Mouse (Mus musculus): ENCODE measurements around the gene Olfr1025-ps1. TPM values are rescaled to one million over a fixed set of nuclear protein-coding genes. Genes with fewer than 3 reads are reported as not detected.

The Olfr1025-ps1 gene
- polyA plus RNA-seq (2016; fragmentation: Nextera tagmentation; extraction: Ambion mirVana), result not detected in 2 replicates

- no peak for ATAC-seq (ENCODE audit: insufficient number of reproducible peaks, insufficient read depth, low FRiP score, low TSS enrichment, low read depth)
- Histone ChIP-seq H3K4me3 (replicated peaks) (no peak within 1 kb of the TSS), H3K9me3 (no peaks in the 10 kb centered on the region), H3K27me3 (no peaks in the 10 kb centered on the region), H3K4me2 (no peak within 1 kb of the TSS), H3K36me3 (no peaks in the 10 kb centered on the region), H3K9ac (replicated peaks) (no peak within 1 kb of the TSS), H3K4me1 (replicated peaks) (no peaks in the 10 kb centered on the region), H3K27ac (no peak within 1 kb of the TSS)
- WGBS, result 58% methylated on average over 1 of the region's 1 CpGs
These were observed at the start of gene Olfr1025-ps1 for GRCm38 (mm10) chr2:85914893-85915292. Gene Olfr1025-ps1 (plus strand): TSS chr2:85915193.

GRCm38 (mm10) chr2:85868294-85868693 lies 46.7 kb upstream of the Olfr1025-ps1 start, which contains the start of gene Olfr1022:
Gene Olfr1022 (plus strand): TSS chr2:85868594.
- Histone ChIP-seq H3K4me2 (no peak within 1 kb of the TSS), H3K4me1 (replicated peaks) (no peaks in the 10 kb centered on the region), H3K36me3 (no peaks in the 10 kb centered on the region), H3K4me3 (replicated peaks) (no peak within 1 kb of the TSS), H3K9ac (replicated peaks) (no peak within 1 kb of the TSS), H3K9me3 (no peaks in the 10 kb centered on the region), H3K27ac (no peak within 1 kb of the TSS), H3K27me3 (no peaks in the 10 kb centered on the region)
- 61% methylated on average over 2 of the region's 2 CpGs for whole genome bisulfite sequencing
- no peak for ATAC-seq (ENCODE audit: insufficient number of reproducible peaks, insufficient read depth, low FRiP score, low TSS enrichment, low read depth)

DNA sequence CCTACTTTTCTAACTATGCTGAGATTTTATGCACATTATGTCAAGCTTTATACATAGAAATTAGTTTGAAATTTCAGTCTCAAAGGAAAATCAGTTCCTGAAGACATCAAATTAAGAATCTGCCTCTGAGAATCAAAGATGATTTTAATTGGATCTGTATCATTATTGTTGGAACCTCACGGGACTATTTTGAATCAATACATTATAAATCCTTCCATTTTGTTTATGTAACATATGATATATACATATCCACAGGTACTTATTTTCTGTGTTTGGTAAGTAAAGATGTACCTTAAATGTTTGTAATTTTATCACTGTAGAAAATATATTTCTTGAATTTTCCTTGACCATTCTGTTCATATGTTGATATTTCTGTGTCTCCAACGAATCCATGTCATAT lies 29.7 kb upstream of the Olfr1025-ps1 start, which contains the start of gene Olfr1023:
Gene Olfr1023 (plus strand): TSS at position 301 of the 400 bp plus-strand sequence.
- Histone ChIP-seq H3K9me3 (no peaks in the 10 kb centered on the region), H3K4me3 (replicated peaks) (no peak within 1 kb of the TSS), H3K36me3 (no peaks in the 10 kb centered on the region), H3K4me1 (replicated peaks) (no peaks in the 10 kb centered on the region), H3K27ac (no peak within 1 kb of the TSS), H3K4me2 (no peak within 1 kb of the TSS), H3K27me3 (no peaks in the 10 kb centered on the region), H3K9ac (replicated peaks) (no peak within 1 kb of the TSS)
- 69% methylated on average over 2 of the region's 2 CpGs for WGBS
- ATAC-seq (ENCODE audit: insufficient number of reproducible peaks, insufficient read depth, low FRiP score, low TSS enrichment, low read depth), result no peak

GRCm38 (mm10) chr2:85904952-85905351 lies 10.0 kb upstream of the Olfr1025-ps1 start, which contains the start of gene Olfr1024:
Gene Olfr1024 (minus strand): TSS chr2:85905052.
- WGBS, result 85% methylated on average over 3 of the region's 3 CpGs
- no peak within 1 kb of the TSS for H3K4me3 ChIP-seq (replicated peaks)
- ATAC-seq (ENCODE audit: insufficient number of reproducible peaks, insufficient read depth, low FRiP score, low TSS enrichment, low read depth), result no peak
- no peak within 1 kb of the TSS for H3K9ac ChIP-seq (replicated peaks)
- H3K27ac ChIP-seq, result no peak within 1 kb of the TSS
- no peaks in the 10 kb centered on the region for H3K36me3 ChIP-seq
- no peaks in the 10 kb centered on the region for H3K9me3 ChIP-seq
- H3K4me2 ChIP-seq, result no peak within 1 kb of the TSS
- H3K27me3 ChIP-seq, result no peaks in the 10 kb centered on the region
- no peaks in the 10 kb centered on the region for H3K4me1 ChIP-seq (replicated peaks)

GRCm38 (mm10) chr2:85913197-85913596 lies 1.8 kb upstream of the Olfr1025-ps1 start:
- no peaks in the 10 kb centered on the region for H3K27me3 ChIP-seq
- no peaks in the 10 kb centered on the region for H3K4me1 ChIP-seq (replicated peaks)
- H3K27ac ChIP-seq, result no peak overlapping the region
- H3K9me3 ChIP-seq, result no peaks in the 10 kb centered on the region
- H3K36me3 ChIP-seq, result no peaks in the 10 kb centered on the region
- no peak overlapping the region for H3K4me3 ChIP-seq (replicated peaks)
- no peak for ATAC-seq (ENCODE audit: insufficient number of reproducible peaks, insufficient read depth, low FRiP score, low TSS enrichment, low read depth)
- no peak overlapping the region for H3K9ac ChIP-seq (replicated peaks)
- no peak overlapping the region for H3K4me2 ChIP-seq

- no peak for ATAC-seq (ENCODE audit: insufficient number of reproducible peaks, insufficient read depth, low FRiP score, low TSS enrichment, low read depth)
- Histone ChIP-seq H3K9me3 (no peaks in the 10 kb centered on the region), H3K4me2 (no peak within 1 kb of the TSS), H3K27me3 (no peaks in the 10 kb centered on the region), H3K27ac (no peak within 1 kb of the TSS), H3K9ac (replicated peaks) (no peak within 1 kb of the TSS), H3K4me1 (replicated peaks) (no peaks in the 10 kb centered on the region), H3K36me3 (no peaks in the 10 kb centered on the region), H3K4me3 (replicated peaks) (no peak within 1 kb of the TSS)
- WGBS, result 89% methylated on average over 3 of the region's 3 CpGs
These were observed 6.3 kb downstream of the Olfr1025-ps1 start, which contains the start of gene Olfr1026 for GRCm38 (mm10) chr2:85921258-85921657. Gene Olfr1026 (plus strand): TSS chr2:85921558.

- Histone ChIP-seq H3K9me3 (no peaks in the 10 kb centered on the region), H3K4me2 (no peak within 1 kb of the TSS), H3K4me3 (replicated peaks) (no peak within 1 kb of the TSS), H3K36me3 (no peaks in the 10 kb centered on the region), H3K27me3 (no peaks in the 10 kb centered on the region), H3K9ac (replicated peaks) (no peak within 1 kb of the TSS), H3K27ac (no peak within 1 kb of the TSS), H3K4me1 (replicated peaks) (no peaks in the 10 kb centered on the region)
- ATAC-seq (ENCODE audit: insufficient number of reproducible peaks, insufficient read depth, low FRiP score, low TSS enrichment, low read depth), result no peak
- 76% methylated on average over 1 of the region's 1 CpGs for WGBS
These were observed 35.1 kb downstream of the Olfr1025-ps1 start, which contains the start of gene Olfr1028 for GRCm38 (mm10) chr2:85950137-85950536. Gene Olfr1028 (plus strand): TSS chr2:85950437.

Other genes starting within 250 kb of the Olfr1025-ps1 start
- gene Olfr1006, start 236.4 kb upstream of the Olfr1025-ps1 start, polyA plus RNA-seq (2016; fragmentation: Nextera tagmentation; extraction: Ambion mirVana), result not detected in 2 replicates
- not detected in 2 replicates for gene Olfr1008, start 225.8 kb upstream of the Olfr1025-ps1 start, polyA plus RNA-seq (2016; fragmentation: Nextera tagmentation; extraction: Ambion mirVana)
- gene Olfr1009, start 199.8 kb upstream of the Olfr1025-ps1 start, polyA plus RNA-seq (2016; fragmentation: Nextera tagmentation; extraction: Ambion mirVana), result not detected in 2 replicates
- gene Olfr1012, start 152.4 kb upstream of the Olfr1025-ps1 start, polyA plus RNA-seq (2016; fragmentation: Nextera tagmentation; extraction: Ambion mirVana), result not detected in 2 replicates
- gene Olfr1013, start 148.1 kb upstream of the Olfr1025-ps1 start, polyA plus RNA-seq (2016; fragmentation: Nextera tagmentation; extraction: Ambion mirVana), result not detected in 2 replicates
- not detected in 2 replicates for gene Olfr1014, start 142.5 kb upstream of the Olfr1025-ps1 start, polyA plus RNA-seq (2016; fragmentation: Nextera tagmentation; extraction: Ambion mirVana)
- gene Olfr1015, start 133.2 kb upstream of the Olfr1025-ps1 start, polyA plus RNA-seq (2016; fragmentation: Nextera tagmentation; extraction: Ambion mirVana), result not detected in 2 replicates
- not detected in 2 replicates for gene Olfr1016, start 112.6 kb upstream of the Olfr1025-ps1 start, polyA plus RNA-seq (2016; fragmentation: Nextera tagmentation; extraction: Ambion mirVana)
- gene Olfr1018, start 96.7 kb upstream of the Olfr1025-ps1 start, polyA plus RNA-seq (2016; fragmentation: Nextera tagmentation; extraction: Ambion mirVana), result not detected in 2 replicates
- gene Olfr1019, start 69.7 kb upstream of the Olfr1025-ps1 start, polyA plus RNA-seq (2016; fragmentation: Nextera tagmentation; extraction: Ambion mirVana), result not detected in 2 replicates
- gene Olfr1020, start 68.2 kb upstream of the Olfr1025-ps1 start, polyA plus RNA-seq (2016; fragmentation: Nextera tagmentation; extraction: Ambion mirVana), result not detected in 2 replicates
- not detected in 2 replicates for gene Olfr1022, start 46.6 kb upstream of the Olfr1025-ps1 start, polyA plus RNA-seq (2016; fragmentation: Nextera tagmentation; extraction: Ambion mirVana)
- not detected in 2 replicates for gene Olfr1023, start 29.6 kb upstream of the Olfr1025-ps1 start, polyA plus RNA-seq (2016; fragmentation: Nextera tagmentation; extraction: Ambion mirVana)
- gene Olfr1024, start 10.1 kb upstream of the Olfr1025-ps1 start, polyA plus RNA-seq (2016; fragmentation: Nextera tagmentation; extraction: Ambion mirVana), result not detected in 2 replicates
- gene Olfr1026, start 6.4 kb downstream of the Olfr1025-ps1 start, polyA plus RNA-seq (2016; fragmentation: Nextera tagmentation; extraction: Ambion mirVana), result not detected in 2 replicates
- not detected in 2 replicates for gene Olfr1028, start 35.2 kb downstream of the Olfr1025-ps1 start, polyA plus RNA-seq (2016; fragmentation: Nextera tagmentation; extraction: Ambion mirVana)
- gene Olfr1029, start 58.7 kb downstream of the Olfr1025-ps1 start, polyA plus RNA-seq (2016; fragmentation: Nextera tagmentation; extraction: Ambion mirVana), result not detected in 2 replicates
- gene Olfr1030, start 64.1 kb downstream of the Olfr1025-ps1 start, polyA plus RNA-seq (2016; fragmentation: Nextera tagmentation; extraction: Ambion mirVana), result not detected in 2 replicates
- gene Olfr1031, start 75.1 kb downstream of the Olfr1025-ps1 start, polyA plus RNA-seq (2016; fragmentation: Nextera tagmentation; extraction: Ambion mirVana), result not detected in 2 replicates
- not detected in 2 replicates for gene Olfr1032, start 90.3 kb downstream of the Olfr1025-ps1 start, polyA plus RNA-seq (2016; fragmentation: Nextera tagmentation; extraction: Ambion mirVana)
- gene Olfr1033, start 105.4 kb downstream of the Olfr1025-ps1 start, polyA plus RNA-seq (2016; fragmentation: Nextera tagmentation; extraction: Ambion mirVana), result not detected in 2 replicates
- 0.04 TPM in 1 of 2 replicates, not detected in the other for gene Olfr1034, start 130.7 kb downstream of the Olfr1025-ps1 start, polyA plus RNA-seq (2016; fragmentation: Nextera tagmentation; extraction: Ambion mirVana)
- gene Olfr1036, start 158.8 kb downstream of the Olfr1025-ps1 start, polyA plus RNA-seq (2016; fragmentation: Nextera tagmentation; extraction: Ambion mirVana), result not detected in 2 replicates
- gene Olfr1037, start 172.2 kb downstream of the Olfr1025-ps1 start, polyA plus RNA-seq (2016; fragmentation: Nextera tagmentation; extraction: Ambion mirVana), result not detected in 2 replicates
- gene Olfr1039, start 220.7 kb downstream of the Olfr1025-ps1 start, polyA plus RNA-seq (2016; fragmentation: Nextera tagmentation; extraction: Ambion mirVana), result not detected in 2 replicates
- not detected in 2 replicates for gene Olfr1040, start 231.5 kb downstream of the Olfr1025-ps1 start, polyA plus RNA-seq (2016; fragmentation: Nextera tagmentation; extraction: Ambion mirVana)
- not detected in 2 replicates for gene Olfr1042, start 246.6 kb downstream of the Olfr1025-ps1 start, polyA plus RNA-seq (2016; fragmentation: Nextera tagmentation; extraction: Ambion mirVana)

Measured in limb, embryonic 12.5 days (tissue).